Mouse (Mus musculus) gastrocnemius, postnatal 4 days (tissue): ENCODE measurements around the gene Asb15. TPM values are rescaled to one million over a fixed set of nuclear protein-coding genes. Genes with fewer than 3 reads are reported as not detected.
A peak's percentile ranks its signal among the peaks of the same experiment; 100 is the strongest.

Experiments used
- DNase-seq, 2 experiments: peaks; one replicate each; pipeline ENCODE4 v3.0.0; 2021 to 2022; ENCODE audit warnings: low spot score in 2 of 2, mixed read lengths in 2 of 2
- long read RNA-seq, 2 experiments: library from polyadenylated mRNA; stranded (forward); transcript quantifications; one replicate each; pipeline ENCODE4 v2.0.0; 2021
- total RNA-seq, 2 experiments: library from RNA; stranded (reverse); gene quantifications; 2 replicates each; pipeline ENCODE4 v1.2.3; 2021

Asb15 gene
- 1 to 10 TPM; 1.7 to 1.9 TPM for total RNA-seq
- long read RNA-seq, experiment 1, partial matches to known transcripts, result 0 of 1 reads
- long read RNA-seq, experiment 1, other reads (novel, unspliced or antisense), result 1 of 1 reads
- long read RNA-seq, experiment 2, partial matches to known transcripts, result 0 of 1 reads
- long read RNA-seq, experiment 2, other reads (novel, unspliced or antisense), result 1 of 1 reads

GRCm38 (mm10) chr6:24528064-24528243 lies at the start of gene Asb15:
Gene Asb15, plus strand, starts transcription at chr6:24528144.
- DNase-seq, result no peak

- no peak for DNase-seq
Observed at GRCm38 (mm10) chr6:24486530-24486929, 41.4 kb upstream of the Asb15 start.

DNA sequence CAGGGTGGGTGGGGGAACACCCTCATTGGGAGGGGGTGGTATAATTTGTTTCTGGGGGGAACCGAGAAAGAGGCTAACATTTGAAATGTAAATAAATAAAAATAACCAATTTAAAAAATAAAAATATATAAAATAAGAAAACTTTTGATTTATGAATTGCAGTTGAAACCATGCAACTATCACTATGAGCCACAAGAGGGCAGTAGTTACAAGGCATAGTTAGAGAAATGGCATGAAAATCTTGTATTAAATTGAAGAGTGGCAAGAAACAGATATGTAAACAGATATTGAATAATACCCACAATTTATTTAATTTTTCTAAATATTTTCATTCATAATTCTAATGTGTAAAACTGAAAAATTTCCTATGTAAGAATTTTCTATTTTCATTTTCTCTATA lies 37.6 kb upstream of the Asb15 start:
- no peak for DNase-seq

GRCm38 (mm10) chr6:24504141-24504540 lies 23.8 kb upstream of the Asb15 start:
- no peak for DNase-seq

DNA sequence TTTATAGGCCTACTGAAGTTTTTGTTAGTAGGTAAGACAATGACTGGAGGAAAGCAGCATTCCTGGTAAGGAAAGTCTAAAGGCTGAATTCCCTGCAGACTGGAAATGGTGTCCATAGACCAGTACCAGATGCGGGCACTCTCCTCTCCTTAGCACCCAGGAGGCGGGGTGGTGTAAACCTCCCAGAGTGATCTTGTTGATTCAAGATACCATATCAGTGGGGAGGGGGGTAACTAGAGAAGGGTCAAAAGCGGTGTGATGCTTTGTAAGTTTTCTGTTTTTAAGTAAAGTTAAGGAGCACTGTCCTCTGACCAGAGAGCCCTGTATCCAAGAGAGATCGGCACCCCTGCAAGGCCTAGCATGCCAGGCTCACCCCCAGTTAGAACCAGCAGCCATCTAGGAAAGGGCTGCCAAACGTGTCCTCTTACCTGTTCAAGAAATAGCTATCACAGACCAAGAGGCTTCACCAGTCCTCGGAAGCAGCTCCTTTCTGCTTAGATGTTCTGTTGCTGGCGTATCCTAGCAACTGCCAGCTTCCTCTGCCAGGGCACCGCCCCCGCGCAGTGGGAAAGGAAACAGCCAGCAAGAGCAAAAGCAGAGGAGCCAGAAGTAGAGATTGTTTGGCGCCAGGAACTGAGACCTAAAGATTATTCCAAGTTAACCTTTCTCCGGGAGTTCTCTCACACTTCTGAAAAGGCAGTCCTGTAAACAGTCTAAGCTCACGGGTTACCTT lies 13.2 kb upstream of the Asb15 start, which contains the start of gene Iqub:
Gene Iqub, minus strand, starts transcription at position 516 of the 733 bp plus-strand sequence.
- DNase-seq, result peak in 1 of 2 experiments; percentile 49

- no peak for DNase-seq
Observed at GRCm38 (mm10) chr6:24516197-24516596, 11.7 kb upstream of the Asb15 start.

GRCm38 (mm10) chr6:24525705-24526104 lies 2.2 kb upstream of the Asb15 start:
- DNase-seq, result no peak

GRCm38 (mm10) chr6:24527155-24528063 lies 535 bp upstream of the Asb15 start, which contains the start of gene Ndufa5:
Gene Ndufa5, minus strand, starts transcription at chr6:24528013.
- DNase-seq, result peak; percentile 74 to 90

DNA sequence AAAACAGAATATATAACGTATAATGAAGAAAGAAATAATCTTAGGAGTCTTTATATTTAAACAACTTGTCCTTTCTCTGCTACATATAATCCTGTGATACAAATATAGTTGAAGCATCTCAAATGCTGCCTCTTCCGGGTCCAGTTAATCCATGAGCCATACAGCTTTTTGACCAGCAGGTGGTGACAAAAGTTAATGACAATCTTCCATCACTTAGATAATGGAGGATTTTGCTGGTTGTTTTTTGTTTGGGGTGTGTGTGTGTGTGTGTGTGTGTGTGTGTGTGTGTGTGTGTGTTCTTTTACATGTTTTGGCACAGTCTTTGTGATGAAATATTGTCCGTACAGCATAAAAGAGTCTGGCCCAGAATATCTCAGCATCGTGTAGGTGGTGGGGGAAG lies 2.2 kb downstream of the Asb15 start:
- DNase-seq, result peak in 1 of 2 experiments; percentile 37

DNA sequence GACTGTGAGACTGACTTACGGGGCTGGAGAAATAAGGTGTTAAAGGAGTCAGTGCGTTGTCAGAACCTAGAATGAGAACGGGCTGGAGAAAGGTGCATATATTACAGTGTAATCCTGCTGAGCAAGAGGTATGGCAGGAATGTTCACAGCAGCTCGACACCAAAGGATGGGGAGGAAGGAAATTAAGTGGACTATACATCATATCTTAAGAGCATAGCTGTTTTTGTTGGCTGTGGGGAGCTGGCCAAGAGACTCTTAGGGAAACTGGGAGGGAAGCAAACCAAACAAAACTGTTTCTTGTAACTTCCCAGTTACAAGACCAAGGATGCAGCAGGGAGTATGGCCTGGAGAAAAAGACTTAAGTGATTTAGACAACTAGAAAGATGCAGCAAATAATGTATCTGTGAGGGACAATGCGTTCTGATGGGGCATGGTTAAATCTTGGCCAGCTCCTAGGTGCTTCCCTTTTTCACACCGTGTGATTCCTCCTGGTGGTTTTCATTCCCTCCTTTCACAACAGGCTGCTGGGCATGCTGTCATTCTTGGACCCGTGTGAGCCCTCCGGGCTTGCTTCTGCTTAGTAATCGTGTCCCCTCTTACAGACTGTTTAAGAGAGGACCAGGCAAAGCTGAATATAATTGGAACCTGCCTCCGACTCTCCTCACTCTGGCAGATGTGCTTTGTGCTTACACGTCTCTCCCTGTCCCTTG lies 2.9 kb downstream of the Asb15 start:
- peak in 1 of 2 experiments; percentile 12 for DNase-seq

GRCm38 (mm10) chr6:24532804-24533203 lies 4.9 kb downstream of the Asb15 start:
- DNase-seq, result no peak

DNA sequence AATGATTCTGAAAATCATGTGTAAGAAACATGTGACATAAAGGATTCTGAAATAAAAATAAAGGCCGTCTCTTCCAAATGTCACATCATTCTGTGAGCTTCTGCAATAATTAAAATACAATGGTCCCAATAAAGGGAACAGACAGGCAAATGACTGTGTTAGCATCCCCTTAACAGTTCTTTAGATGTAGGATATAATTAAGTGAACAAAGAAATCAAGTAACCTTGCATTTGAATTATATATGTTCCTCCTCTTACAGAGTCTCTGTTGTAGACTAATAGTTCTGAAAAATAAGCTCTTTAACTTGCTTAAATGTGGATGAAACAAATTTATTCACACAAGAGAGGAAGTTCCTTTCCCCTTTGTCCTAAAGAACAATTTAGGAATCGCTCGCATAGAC lies 10.5 kb downstream of the Asb15 start:
- DNase-seq, result no peak

GRCm38 (mm10) chr6:24540106-24540505 lies 12.2 kb downstream of the Asb15 start:
- no peak for DNase-seq

DNA sequence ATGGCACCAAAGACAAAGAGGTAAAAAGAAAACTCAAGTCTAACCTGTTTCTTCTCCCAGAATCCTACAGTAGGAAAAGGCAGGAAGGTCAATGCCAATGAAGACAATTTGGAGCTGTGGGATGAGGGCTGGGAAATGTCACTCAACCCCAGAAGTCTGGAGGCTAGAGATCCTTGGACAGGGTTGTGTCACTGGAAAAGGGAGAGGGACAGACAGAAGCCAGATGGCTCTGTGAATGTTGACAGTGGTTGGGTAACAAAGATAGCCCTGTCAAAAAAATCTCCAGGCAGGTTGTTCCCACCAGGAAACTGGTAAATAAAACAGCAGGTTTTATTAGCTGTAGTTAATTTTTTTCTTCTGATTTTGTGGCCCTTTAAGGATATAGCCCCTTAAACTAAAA lies 14.4 kb downstream of the Asb15 start:
- DNase-seq, result no peak

DNA sequence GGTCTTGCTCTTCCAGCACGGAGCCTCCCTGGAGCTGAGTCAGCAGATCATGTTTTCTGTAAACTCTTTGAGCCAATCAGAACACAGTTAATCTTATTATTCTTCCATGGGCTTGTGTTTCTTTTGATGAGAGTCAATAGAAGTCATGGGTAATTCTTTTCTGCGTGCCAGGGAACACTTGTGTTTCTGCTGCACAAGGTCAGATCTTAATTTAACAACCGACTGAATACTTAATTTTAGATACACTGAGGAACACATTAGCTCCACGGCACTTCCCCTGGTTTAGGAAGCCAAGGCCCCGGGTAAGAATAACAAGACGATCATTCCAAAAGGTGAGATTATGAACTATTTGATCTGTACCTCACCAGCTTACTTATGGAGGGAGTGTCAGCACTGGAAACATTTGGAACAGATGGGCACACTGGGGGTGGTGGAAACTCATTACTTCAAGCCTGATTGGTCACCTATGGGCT lies 15.2 kb downstream of the Asb15 start:
- no peak for DNase-seq

GRCm38 (mm10) chr6:24546716-24547420 lies 18.9 kb downstream of the Asb15 start:
- no peak for DNase-seq

DNA sequence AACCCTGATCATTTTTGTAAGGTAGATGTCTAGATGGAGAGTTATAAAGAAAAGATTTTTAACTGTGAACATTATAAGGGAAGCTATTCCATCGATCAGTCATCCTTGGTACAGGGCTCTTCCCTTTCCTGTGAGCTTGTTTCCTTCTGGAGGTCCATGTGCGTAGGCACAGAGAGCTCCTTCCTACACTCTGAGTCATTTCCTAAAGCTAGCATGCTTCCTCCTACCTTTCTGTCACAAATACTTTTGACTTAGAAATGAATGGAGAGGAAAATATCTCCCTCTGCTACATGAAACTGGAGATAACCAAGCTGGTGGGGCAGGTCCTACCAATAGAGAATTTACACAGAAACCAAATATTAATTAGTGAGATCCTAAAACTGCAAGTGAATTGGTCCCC lies 21.9 kb downstream of the Asb15 start:
- DNase-seq, result no peak

- no peak for DNase-seq
Observed at GRCm38 (mm10) chr6:24552046-24552445, 24.1 kb downstream of the Asb15 start.

GRCm38 (mm10) chr6:24554427-24555086 lies 26.6 kb downstream of the Asb15 start:
- peak in 1 of 2 experiments; percentile 33 for DNase-seq

GRCm38 (mm10) chr6:24555488-24555887 lies 27.5 kb downstream of the Asb15 start:
- no peak for DNase-seq
